Mouse (Mus musculus) lung, adult 2 months (tissue): Measurements from ENCODE around the gene Nbl1.

Experiments
- CTCF ChIP-seq: fragments of 200-500 bp; IDR thresholded peaks from 2 replicates; pipeline ENCODE4 v1.5.1; 2011; ENCODE audit warnings: mild to moderate bottlenecking, low read length, control low read depth; ENCODE audit not compliant: insufficient read depth
- POLR2A ChIP-seq: fragments of 200-500 bp; IDR thresholded peaks from 2 replicates; pipeline ENCODE4 v1.6.1; 2011; ENCODE audit warnings: low read depth, mild to moderate bottlenecking, control low read depth, low read length, borderline replicate concordance; ENCODE audit errors: extremely low read depth

- no peak for TF ChIP-seq POLR2A
- no peak for TF ChIP-seq CTCF
Observed at GRCm38 (mm10) chr4:139044566-139044965, 48.2 kb downstream of the Nbl1 start.
